Mouse (Mus musculus): ENCODE results near the gene Slc39a8.

Slc39a8 gene

DNA sequence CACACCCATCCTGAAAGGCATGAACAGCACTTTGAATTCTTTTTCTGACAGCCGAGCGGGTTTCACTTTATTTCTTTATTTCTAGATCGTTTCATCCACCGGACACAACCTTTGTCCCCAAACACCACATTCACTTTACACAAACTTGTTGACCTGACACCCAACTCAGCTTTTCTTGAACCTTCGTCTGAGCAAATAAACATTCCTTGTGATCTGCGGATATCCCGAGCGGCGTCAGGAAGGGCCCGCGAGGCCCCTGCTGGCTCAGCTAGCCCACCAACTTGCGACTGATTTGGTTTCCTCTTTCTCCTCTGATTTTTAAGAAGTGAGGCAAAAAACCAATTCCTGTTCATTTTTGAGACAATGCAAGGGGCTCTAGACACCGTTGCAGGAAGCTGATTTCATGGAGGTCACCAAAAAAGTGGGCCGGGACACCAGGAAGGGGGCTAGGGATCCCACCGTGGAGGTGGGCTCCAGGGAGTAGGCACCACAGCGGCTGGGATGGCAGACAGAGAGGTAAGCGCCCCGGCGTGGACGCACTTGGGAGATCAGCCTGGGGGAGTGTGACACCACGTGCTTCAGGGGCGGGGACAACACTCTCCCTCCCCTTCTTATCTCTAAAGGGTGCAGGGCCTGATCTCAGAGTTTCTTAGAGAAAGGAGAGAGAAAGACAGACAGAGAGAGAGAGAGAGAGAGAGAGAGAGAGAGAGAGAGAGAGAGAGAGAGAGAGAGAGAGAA is at the start of gene Slc39a8:
Slc39a8 (plus strand) TSS at position 264 of the 738 bp plus-strand sequence.
- DNase-seq (ENCODE audit: low spot score in 2 of 2) = peak; percentile 80 to 86

DNA sequence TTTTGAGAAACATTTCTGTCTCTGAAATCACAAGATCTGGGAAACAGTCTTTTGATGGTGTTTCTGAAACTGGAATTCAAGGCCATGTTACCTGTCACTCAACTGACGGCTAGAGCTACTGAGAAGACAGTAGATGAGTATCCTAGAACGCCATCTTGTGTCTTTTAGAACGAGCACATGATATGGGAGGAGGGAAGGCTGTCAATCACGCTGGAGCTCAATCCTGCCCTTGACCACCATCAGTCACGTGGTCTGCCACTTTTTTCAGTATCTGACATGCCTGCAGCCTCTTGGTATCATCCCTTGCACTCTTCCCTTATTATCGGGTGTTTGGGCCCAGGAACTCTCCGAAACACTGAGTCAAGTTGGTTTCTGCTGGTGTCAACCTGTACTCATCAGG is 40.0 kb upstream of the Slc39a8 start:
- DNase-seq (ENCODE audit: low spot score in 2 of 2) = no peak

DNA sequence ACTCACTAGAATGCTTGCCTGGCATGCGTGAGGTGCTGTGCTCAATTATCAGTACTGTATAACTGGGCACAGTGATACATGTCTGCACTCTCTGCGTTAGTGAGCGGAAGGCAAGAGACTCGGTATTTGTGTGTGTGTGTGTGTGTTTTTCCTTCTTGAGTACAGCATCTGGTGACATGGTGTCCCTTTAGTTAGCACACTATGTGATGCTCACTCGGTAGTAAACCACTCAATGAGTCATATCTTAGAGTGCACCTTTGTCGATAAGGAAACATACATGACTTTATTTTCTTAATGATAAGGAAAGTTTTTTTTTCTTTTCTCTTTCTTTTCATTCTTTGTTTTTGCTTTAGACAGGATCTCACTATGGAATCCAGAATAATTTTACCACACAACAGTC is 29.0 kb upstream of the Slc39a8 start:
- DNase-seq (ENCODE audit: low spot score in 2 of 2) = no peak

DNA sequence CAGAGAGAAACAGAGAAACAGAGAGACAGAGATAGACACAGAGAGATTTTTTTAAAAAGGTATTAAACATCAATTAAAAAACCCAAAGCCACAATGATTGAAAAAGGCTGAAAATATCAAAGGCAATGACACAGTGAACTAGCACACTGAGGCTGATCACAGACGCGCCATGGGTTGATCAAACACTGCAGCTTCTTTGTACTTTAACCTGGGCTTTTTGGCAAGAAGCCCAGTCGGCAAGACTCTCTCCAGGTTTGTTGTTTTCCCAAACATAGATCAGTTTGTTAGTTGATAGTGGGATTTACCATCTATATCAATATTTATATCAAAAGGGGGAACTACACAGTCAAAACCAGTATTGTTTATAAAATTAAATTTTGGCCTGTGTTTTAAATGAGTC is 26.8 kb upstream of the Slc39a8 start:
- DNase-seq (ENCODE audit: low spot score in 2 of 2) = no peak

DNA sequence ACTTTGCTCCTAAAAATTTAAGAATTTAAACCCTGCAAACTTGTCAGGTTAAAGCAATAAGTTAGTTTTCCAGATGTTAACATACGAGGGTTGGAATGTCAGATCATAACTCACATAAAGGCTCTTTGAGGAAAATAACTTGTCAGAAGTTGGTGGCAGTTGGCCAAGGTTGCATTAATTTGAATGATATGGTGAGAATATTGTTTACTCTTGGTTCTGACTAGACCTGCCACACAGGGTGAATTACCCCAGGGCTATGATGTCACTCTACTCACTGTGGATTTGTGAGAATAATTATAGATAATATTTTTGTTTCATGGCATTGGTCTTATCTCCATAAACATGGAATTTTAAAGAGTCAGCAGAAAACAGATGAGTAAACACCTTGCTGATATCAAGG is 26.4 kb upstream of the Slc39a8 start:
- no peak for DNase-seq (ENCODE audit: low spot score in 2 of 2)

DNA sequence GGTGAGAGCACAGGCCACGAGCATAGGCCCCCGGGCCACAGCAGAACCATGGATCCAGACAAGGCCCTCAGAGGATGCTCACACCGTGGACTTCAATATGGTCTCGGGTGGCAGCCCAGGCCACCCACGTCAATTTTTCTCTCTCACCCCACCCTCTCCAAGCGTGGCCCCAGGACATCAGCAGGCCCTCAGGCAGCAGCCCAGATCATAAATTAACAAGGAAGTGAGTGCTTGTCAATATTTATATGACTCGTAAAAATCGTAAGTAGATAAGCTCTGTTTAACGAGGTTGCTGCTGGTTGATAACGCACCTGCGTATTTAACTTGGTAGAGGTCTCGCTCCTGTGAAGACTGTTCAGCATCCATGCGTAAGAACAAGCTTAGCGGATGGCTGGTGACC is 10.4 kb upstream of the Slc39a8 start:
- DNase-seq (ENCODE audit: low spot score in 2 of 2) = no peak

DNA sequence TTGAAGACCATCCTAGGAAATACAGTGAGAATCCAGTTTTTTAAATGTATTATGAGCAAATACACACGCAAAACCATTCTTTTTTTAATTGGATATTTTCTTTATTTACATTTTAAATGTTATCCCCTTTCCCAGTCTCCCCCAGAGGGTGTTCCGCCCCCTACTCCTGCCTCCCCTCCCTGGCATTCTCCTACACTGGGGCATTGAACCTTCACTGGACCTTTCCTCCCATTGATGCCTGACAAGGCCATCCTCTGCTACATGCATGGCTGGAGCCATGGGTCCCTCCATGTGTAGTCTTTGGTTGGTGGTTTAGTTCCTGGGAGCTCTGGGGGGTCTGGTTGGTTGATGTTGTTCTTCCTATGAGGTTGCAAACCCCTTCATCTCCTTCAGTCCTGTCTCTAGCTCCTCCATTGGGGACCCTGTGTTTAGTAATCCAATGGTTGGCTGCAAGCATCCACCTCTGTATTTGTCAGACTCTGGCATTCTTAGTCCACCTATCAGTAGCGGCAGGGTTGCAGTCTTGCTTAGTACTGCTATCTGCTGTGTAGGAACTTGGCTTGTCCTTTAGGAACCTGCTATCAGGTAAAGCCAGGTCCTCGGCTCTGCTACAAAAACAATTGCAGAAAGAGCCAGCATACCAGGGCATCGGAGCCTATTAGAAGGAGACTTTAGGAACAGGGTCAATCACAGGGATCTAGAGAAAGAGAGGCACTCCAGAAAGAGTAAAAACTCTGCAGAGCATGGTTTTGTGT is 8.9 kb upstream of the Slc39a8 start:
- DNase-seq (ENCODE audit: low spot score in 2 of 2) = no peak

DNA sequence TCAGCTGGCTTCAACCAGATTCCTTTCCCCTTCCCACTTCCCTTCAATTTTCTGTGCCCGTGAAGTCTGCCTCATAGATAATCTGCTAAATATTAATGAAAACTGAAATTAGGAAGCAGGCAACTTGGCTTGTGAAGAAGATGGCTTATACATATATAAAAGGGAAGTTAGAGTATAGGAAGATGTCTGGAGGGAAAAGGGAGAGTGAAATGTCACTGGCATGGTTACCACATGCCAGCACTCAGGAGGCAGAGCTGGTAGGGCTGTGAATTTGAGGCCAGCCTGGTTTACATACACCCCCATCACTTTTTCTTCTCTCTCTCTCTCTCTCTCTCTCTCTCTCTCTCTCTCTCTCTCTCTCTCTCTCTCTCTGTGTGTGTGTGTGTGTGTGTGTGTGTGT is 8.0 kb upstream of the Slc39a8 start:
- DNase-seq (ENCODE audit: low spot score in 2 of 2) = no peak

DNA sequence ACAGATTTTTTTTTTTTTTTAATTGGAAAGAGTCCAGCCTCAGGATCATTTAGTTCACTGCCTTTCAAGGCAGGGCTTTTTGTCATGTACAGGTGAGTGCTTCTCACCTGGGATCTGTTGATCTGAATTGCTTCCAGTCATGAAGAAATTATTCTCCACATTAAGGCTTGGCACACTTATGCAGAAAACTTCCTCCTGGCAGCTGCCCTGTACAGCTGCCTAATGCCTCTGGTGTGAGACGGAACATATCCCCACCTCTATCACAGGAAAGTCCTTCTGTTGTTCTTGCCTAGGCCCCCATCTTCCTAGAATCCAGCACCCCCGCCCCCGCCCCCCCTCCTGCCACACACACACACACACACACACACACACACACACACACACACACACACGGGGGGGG is 643 bp upstream of the Slc39a8 start:
- DNase-seq (ENCODE audit: low spot score in 2 of 2) = no peak

DNA sequence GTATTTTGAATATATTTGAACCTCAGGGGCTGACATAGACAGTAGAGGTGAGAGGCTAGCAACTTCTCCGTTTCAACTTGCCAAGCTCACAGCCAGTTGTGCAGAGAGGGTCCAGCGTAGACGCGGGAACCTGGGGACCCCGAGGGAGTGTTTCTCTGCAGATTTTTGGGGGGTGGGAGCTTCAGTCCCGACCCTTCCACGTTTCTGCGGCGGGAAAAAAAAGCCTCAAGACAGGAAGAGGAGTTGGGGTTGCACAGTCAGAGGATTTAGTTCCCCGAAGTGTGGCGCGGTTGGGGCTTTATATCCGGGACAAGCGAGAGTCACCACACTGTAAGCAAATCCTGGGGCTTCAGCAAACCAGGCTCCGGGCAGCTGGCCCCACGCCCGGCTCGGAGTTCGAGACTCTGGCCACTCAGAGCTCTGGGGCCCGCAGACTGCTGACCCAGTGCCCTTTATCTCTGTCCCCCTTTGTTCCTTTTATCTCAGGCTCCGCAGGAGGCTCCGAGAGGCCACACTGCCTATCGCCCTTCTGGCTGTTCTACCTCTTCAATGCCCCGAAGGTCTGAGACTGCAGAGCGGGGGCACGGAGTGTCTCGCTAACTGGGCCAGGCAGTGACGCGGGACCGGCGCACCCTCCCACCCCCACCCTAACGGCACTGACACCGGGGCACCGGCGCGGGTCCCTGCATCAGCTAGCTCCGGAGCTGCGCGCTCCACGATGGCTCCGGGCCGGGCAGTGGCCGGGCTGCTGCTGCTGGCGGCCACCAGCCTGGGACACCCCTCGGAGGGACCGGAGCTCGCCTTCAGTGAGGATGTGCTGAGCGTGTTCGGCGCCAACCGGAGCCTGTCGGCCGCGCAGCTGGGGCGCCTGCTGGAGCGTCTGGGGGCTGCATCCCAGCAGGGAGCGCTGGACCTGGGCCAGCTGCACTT is 940 bp downstream of the Slc39a8 start:
- DNase-seq (ENCODE audit: low spot score in 2 of 2) = peak; percentile 54 to 60

DNA sequence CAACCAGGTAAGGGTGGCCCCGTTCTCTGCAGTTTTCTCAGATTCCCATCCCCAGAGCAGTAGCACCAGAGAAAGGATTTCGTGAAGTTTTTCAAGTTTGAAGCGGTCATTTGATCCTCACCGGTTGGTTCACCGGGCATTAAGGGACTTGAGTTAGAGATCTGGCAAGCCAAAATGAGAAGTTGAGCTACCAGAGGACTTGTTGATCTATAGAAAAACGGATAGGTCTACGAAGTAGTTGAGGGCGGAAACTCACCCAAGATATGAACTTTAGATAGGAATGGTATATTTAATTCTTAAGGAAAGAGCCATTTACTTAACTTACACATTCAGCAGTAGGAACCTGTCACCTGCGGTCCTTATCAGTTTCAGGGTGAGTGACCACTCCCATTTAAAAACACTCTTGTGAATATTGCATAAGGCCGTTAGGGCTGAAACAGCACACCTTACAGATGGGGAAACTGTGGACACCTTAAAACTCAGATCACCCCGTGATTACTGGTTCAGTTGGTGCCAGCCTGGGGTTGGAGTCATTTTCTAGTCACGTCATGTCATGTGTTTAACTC is 1.7 kb downstream of the Slc39a8 start:
- DNase-seq (ENCODE audit: low spot score in 2 of 2) = no peak

DNA sequence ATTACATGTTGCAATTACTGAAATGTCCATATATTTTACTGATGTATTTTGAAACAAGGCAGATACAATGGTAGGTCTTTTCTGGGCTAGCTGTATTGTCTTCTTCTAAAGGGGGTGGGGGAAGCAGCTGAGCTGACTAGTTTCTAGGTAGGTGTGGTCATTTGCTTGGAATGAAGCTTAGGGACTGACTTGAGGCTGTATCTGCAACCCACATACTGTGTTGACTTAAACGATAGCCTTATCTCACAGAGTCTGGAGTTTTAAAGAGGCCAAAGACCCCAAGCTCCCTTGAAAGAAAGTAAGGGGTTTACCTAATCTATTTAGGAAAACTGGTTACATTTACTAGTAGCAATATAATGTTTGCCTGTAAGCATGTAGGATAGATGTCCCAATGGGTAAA is 2.9 kb downstream of the Slc39a8 start:
- no peak for DNase-seq (ENCODE audit: low spot score in 2 of 2)

DNA sequence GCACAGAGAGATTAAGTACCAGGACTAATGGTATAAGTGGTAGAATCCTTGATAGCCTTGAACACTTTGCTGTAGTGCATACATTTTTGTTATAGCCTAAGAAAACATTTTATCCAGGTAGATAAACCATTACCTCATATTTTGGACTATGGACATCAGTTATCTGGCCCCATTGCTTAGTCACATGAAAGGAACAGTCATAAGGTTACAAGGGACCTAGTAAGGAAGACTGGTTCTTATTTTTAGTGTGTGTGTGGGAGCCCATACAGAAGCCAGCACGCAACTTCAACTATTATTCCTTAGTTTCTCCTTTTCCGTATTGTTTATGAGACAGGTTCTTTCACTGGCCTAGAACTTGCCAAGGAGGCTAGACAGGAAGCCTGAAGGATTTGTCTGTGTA is 7.4 kb downstream of the Slc39a8 start:
- DNase-seq (ENCODE audit: low spot score in 2 of 2) = no peak

DNA sequence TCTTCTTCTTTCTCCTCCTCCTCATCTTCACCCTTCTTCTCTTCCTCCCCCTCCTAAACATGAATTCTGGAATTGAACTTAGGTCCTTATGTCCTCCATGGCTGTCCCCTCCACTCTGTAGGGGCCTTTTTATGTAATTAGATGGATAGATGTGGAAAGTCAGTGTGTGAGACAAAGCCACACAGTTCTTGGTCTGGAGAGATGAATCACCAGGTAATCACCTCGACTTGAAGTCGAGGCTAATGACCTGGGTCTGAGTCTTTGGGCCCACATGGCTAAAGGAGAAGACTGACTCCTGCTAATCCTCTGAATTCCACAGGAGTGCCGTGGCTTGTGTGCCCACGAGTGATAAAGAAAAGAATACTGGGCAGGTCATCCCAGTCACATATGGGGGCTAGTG is 7.8 kb downstream of the Slc39a8 start:
- DNase-seq (ENCODE audit: low spot score in 2 of 2) = no peak

DNA sequence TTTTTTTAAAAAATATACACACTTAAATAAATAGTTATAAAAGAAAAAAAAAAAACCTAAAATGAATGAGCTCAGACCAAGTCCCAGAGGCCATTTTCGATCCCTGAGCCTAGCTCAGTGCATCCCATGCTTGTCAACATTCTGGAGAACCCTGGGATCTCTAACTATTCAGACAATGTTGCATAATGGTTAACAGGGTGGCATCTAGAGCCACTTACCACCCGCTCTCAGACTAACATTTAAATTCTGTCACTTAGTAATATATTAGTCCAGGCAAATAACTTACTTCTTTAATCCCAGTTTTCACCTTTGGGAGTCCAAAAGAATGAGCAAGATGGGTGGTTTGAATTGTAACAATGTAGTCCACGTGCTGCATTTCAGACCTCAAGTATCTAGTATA is 9.9 kb downstream of the Slc39a8 start:
- no peak for DNase-seq (ENCODE audit: low spot score in 2 of 2)

DNA sequence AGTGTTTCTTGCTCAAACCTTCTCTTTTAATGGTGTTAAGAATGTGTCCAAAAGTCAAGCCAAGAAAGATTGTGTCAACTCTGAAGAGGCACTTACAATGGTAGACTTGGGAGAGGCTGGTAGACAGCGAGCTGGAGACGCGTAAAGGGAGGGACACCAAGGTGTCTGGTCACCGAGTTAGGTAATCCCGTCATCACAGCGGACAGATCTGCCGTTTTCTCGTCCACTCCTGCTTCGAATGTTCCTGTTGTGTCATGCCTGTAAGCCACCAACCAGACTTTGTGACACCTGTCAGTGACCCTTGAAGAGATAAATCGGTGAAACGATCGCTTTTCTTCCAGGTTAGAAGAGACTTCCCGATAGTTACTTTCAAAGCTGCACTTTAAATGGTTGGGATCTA is 14.5 kb downstream of the Slc39a8 start:
- no peak for DNase-seq (ENCODE audit: low spot score in 2 of 2)

DNA sequence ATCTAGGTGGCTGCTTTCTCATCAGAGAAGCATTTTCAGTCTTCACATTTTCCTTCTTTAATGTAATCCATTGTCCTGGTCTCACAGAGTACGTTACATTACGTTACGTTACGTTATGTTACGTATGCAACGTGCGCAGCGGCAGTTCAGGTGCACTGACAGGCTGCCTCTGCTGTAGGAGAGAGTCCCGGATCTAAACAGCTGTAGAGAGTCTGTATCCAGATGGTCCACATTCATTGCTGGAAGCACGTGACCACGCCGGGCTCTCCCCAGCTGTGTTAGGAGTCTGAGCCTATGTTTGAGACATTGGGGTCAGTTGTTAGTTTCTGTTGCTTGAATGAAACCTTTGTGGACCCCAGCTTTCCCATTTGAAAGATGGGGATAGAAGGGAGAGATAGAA is 15.1 kb downstream of the Slc39a8 start:
- DNase-seq (ENCODE audit: low spot score in 2 of 2) = no peak

DNA sequence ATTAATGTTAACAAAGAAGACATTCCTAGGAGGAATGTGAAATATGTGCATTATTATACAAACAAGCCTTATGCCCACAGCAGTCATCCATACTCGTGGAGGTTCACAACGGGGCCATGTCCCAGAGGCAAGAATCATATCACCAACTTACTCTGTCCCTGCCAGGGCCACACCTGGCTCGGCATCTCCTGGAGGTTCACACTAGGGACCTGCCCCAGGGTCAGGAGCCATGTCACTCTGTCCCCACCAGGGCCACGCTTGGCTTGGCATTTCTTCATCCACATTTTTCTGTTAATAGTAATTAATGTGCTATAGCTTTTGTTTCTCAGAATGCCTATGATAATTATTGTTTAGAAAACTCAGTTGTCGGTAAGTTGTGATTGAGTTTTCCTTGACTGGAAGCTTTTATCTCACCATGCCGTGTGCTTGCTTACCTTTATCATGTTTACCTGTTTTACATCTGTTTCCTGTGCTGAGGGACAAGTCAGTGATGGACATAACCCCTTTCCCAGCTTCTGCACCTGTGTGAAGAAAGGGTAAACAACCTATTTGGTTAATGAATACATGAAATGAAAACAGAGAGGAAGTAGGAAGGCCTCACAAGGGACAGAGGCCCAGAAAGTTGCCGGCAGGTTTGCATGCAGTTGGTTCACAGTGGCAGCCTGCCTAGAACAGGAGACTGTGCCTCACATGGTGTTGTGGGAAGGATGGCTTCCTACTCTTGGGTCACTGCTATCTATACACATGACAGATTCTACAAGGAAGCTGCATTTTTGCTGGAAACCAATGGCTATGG is 16.8 kb downstream of the Slc39a8 start:
- DNase-seq (ENCODE audit: low spot score in 2 of 2) = no peak

DNA sequence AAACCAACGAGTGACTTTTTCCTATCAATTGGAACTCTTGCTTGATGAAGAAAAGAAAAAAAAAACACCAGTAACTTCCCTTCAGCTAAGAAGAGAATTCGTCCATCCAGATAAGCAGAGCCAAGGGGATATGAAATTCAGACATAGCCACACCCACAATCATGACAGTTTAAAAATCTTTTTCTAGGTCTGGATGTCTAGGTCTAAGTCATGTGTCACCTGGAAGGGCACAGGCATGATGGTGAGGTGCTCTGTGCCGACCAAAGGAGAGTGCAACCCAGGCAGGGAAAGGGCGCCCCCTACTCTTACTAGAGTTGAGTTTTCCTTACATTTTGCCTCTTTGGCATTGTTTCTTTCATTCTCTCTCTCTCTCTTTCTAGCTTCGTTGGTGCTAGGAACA is 18.1 kb downstream of the Slc39a8 start:
- no peak for DNase-seq (ENCODE audit: low spot score in 2 of 2)

DNA sequence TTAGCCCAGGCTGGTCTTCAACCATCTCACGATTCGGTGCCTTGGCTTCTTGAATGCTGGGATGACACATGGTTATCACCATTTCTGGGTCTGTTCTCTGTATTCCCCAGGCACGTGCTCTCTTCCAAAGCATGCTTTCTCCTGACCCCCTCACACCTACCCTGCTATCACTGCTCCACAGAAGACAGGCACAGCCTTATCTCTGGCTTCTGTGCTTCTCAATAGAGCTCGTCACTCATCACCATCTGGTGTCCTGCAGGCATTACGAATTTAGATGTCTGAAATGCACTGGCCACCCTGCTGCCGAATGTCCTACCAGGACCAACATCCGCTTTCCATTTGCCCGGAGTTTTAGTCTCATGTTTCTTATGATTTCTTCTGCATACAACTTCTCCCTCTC is 18.6 kb downstream of the Slc39a8 start:
- DNase-seq (ENCODE audit: low spot score in 2 of 2) = peak in 1 of 2 experiments; percentile 12

DNA sequence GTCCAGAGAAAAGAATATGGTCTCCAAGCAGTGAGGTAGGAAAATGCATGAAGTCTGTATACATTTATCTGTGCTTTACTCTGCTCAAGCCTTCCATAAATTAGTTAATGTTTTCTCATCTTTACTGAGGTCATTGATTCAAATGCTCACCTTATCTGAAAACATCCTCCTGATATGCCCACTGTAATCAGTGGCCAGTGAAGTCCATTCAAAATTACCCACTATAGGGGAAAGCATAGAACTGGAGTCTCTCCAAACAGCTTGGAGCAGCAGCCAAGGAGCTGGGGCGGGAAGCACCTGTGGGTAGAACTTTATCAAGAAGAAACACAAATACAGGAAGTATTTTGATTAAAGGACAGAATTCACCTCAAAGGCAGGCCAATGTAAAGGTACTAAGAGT is 19.8 kb downstream of the Slc39a8 start:
- DNase-seq (ENCODE audit: low spot score in 2 of 2) = no peak
